Mouse (Mus musculus): ENCODE data around the gene Btrc. TPM values are rescaled to one million over a fixed set of nuclear protein-coding genes. Genes with fewer than 3 reads are reported as not detected.

Btrc gene
- total RNA-seq, 2 experiments from 2014 or later = 33.8 to 37.3 TPM

- no peak for DNase-seq
Measured at GRCm38 (mm10) chr19:45422276-45422675, 58.7 kb downstream of the Btrc start.

GRCm38 (mm10) chr19:45428146-45428545 lies 64.6 kb downstream of the Btrc start:
- DNase-seq = no peak

GRCm38 (mm10) chr19:45430971-45431633 lies 67.6 kb downstream of the Btrc start:
- DNase-seq = no peak

- no peak for DNase-seq
Measured at GRCm38 (mm10) chr19:45432351-45432750, 68.8 kb downstream of the Btrc start.

- DNase-seq = peak; percentile 52 to 73
Measured at GRCm38 (mm10) chr19:45436019-45436418, 72.5 kb downstream of the Btrc start.

GRCm38 (mm10) chr19:45437175-45437574 lies 73.6 kb downstream of the Btrc start:
- no peak for DNase-seq

- no peak for DNase-seq
Measured at GRCm38 (mm10) chr19:45438191-45438590, 74.7 kb downstream of the Btrc start.

- DNase-seq = no peak
Measured at GRCm38 (mm10) chr19:45438928-45439846, 75.7 kb downstream of the Btrc start.

GRCm38 (mm10) chr19:45440554-45441175 lies 77.1 kb downstream of the Btrc start:
- no peak for DNase-seq

GRCm38 (mm10) chr19:45441717-45442116 lies 78.2 kb downstream of the Btrc start:
- no peak for DNase-seq

- DNase-seq = no peak
Measured at GRCm38 (mm10) chr19:45445253-45445933, 81.9 kb downstream of the Btrc start.

- DNase-seq = no peak
Measured at GRCm38 (mm10) chr19:45446631-45447030, 83.1 kb downstream of the Btrc start.

- DNase-seq = no peak
Measured at GRCm38 (mm10) chr19:45447222-45447621, 83.7 kb downstream of the Btrc start.

- peak; percentile 77 to 78 for DNase-seq
Measured at GRCm38 (mm10) chr19:45447886-45448285, 84.4 kb downstream of the Btrc start.

GRCm38 (mm10) chr19:45454391-45454790 lies 90.9 kb downstream of the Btrc start:
- DNase-seq = no peak

- no peak for DNase-seq
Measured at GRCm38 (mm10) chr19:45456896-45457295, 93.4 kb downstream of the Btrc start.

GRCm38 (mm10) chr19:45458702-45459101 lies 95.2 kb downstream of the Btrc start:
- DNase-seq = no peak

GRCm38 (mm10) chr19:45459931-45460665 lies 96.6 kb downstream of the Btrc start:
- DNase-seq = no peak

GRCm38 (mm10) chr19:45460749-45461736 lies 97.5 kb downstream of the Btrc start:
- DNase-seq = no peak

GRCm38 (mm10) chr19:45469760-45470159 lies 106.2 kb downstream of the Btrc start:
- DNase-seq = no peak

Measured in adrenal gland, postnatal 36 days (tissue).